Mouse (Mus musculus) testis, adult 2 months (tissue): ENCODE data around the gene Foxp4.

Source experiments
- CTCF ChIP-seq: fragments of 200-500 bp; IDR thresholded peaks from 2 replicates; pipeline ENCODE4 v1.5.1; 2012; ENCODE audit warnings: low read depth, mild to moderate bottlenecking, inconsistent platforms, low read length, moderate library complexity; ENCODE audit not compliant: control insufficient read depth, insufficient read depth, insufficient replicate concordance
- POLR2A ChIP-seq: fragments of 200-500 bp; IDR thresholded peaks from 2 replicates; pipeline ENCODE4 v1.6.1; 2012; ENCODE audit warnings: low read depth, mild to moderate bottlenecking, inconsistent platforms, low read length, moderate library complexity; ENCODE audit not compliant: control insufficient read depth

- TF ChIP-seq CTCF (no peak), POLR2A (no peak)
Observed at GRCm38 (mm10) chr17:47821339-47821738, 103.1 kb downstream of the Foxp4 start.
